Mouse (Mus musculus) E14TG2a.4 (cell line): Measurements from ENCODE around the gene Wdr83os.
"Not testable (repeated sequence)": the region's sequence is repeated elsewhere in the genome, so short reads cannot be mapped to it uniquely, and the experiment has no call there.

Experiments used
- H3K27me3 ChIP-seq: 2 replicates; pipeline ENCODE4 v1.6.1; 2014; ENCODE audit warnings: low read length, control low read depth; ENCODE audit not compliant: insufficient read depth
- H3K36me3 ChIP-seq: 2 replicates; pipeline ENCODE4 v1.6.1; 2014; ENCODE audit warnings: low read length, control low read depth; ENCODE audit not compliant: insufficient read depth
- H3K4me1 ChIP-seq: replicated peaks from 2 replicates; pipeline ENCODE4 v1.6.1; 2014; ENCODE audit warnings: low read depth, low read length, control low read depth
- H3K4me3 ChIP-seq: replicated peaks from 2 replicates; pipeline ENCODE4 v1.5.1; 2014; ENCODE audit warnings: mild to moderate bottlenecking, low read length
- H3K9me3 ChIP-seq: 2 replicates; pipeline ENCODE4 v1.6.1; 2014; ENCODE audit warnings: low read length, control low read depth
- CTCF ChIP-seq: conservative IDR thresholded peaks from 2 replicates; pipeline ENCODE4 v1.5.1; 2014; ENCODE audit warnings: low read length
- NANOG ChIP-seq: IDR thresholded peaks from 2 replicates; pipeline ENCODE4 v1.6.1; 2014; ENCODE audit warnings: borderline replicate concordance, low read length, mixed read lengths
- POU5F1 ChIP-seq: IDR thresholded peaks from 2 replicates; pipeline ENCODE4 v1.6.1; 2014; ENCODE audit warnings: low read length, borderline replicate concordance

Gene Wdr83os

GRCm38 (mm10) chr8:85119052-85119981 lies 38.8 kb downstream of the Wdr83os start:
- Histone ChIP-seq H3K27me3 (0 out of 2 replicates have a peak, but pooled peaks cover 4% of the 10 kb centered on the region), H3K4me3 (peak overlapping the region; percentile 79), H3K9me3 (no peaks in the 10 kb centered on the region), H3K4me1 (peaks cover 15% of the 10 kb centered on the region), H3K36me3 (no peaks in the 10 kb centered on the region)
- no peak for TF ChIP-seq POU5F1
- no peak for TF ChIP-seq NANOG
- no peak for TF ChIP-seq CTCF

- H3K4me3 ChIP-seq, H3K9me3 ChIP-seq, H3K27me3 ChIP-seq, H3K36me3 ChIP-seq: not testable (repeated sequence)
- peaks cover 15% of the 10 kb centered on the region for H3K4me1 ChIP-seq
Measured at GRCm38 (mm10) chr8:85120251-85120650, 39.7 kb downstream of the Wdr83os start.

- no peak for TF ChIP-seq POU5F1
- TF ChIP-seq CTCF: no peak
- no peak for TF ChIP-seq NANOG
- Histone ChIP-seq H3K36me3 (no peaks in the 10 kb centered on the region), H3K4me3 (no peak within 1 kb of the TSS), H3K27me3 (0 out of 2 replicates have a peak, but pooled peaks cover 4% of the 10 kb centered on the region), H3K9me3 (no peaks in the 10 kb centered on the region), H3K4me1 (peaks cover 10% of the 10 kb centered on the region; the same call in 1 of the 2 replicates)
Measured at GRCm38 (mm10) chr8:85122995-85123394, 42.5 kb downstream of the Wdr83os start, which contains the start of gene Zfp791. TSS of gene Zfp791 (minus strand) at chr8:85123095.

GRCm38 (mm10) chr8:85123691-85124090 lies 43.2 kb downstream of the Wdr83os start:
- Histone ChIP-seq H3K27me3 (0 out of 2 replicates have a peak, but pooled peaks cover 4% of the 10 kb centered on the region), H3K4me3 (no peak overlapping the region), H3K36me3 (no peaks in the 10 kb centered on the region), H3K9me3 (no peaks in the 10 kb centered on the region), H3K4me1 (peaks cover 8% of the 10 kb centered on the region; the same call in 1 of the 2 replicates)
- TF ChIP-seq CTCF: no peak
- no peak for TF ChIP-seq NANOG
- TF ChIP-seq POU5F1: no peak
